Mouse (Mus musculus) retina, adult 2 months (tissue): Measurements from ENCODE around the gene 9130213A22Rik.

Source experiments
- DNase-seq: peaks from one replicate; pipeline ENCODE4 v3.0.0-alpha.2; 2012; ENCODE audit warnings: low read depth, low spot score

Gene 9130213A22Rik

DNA sequence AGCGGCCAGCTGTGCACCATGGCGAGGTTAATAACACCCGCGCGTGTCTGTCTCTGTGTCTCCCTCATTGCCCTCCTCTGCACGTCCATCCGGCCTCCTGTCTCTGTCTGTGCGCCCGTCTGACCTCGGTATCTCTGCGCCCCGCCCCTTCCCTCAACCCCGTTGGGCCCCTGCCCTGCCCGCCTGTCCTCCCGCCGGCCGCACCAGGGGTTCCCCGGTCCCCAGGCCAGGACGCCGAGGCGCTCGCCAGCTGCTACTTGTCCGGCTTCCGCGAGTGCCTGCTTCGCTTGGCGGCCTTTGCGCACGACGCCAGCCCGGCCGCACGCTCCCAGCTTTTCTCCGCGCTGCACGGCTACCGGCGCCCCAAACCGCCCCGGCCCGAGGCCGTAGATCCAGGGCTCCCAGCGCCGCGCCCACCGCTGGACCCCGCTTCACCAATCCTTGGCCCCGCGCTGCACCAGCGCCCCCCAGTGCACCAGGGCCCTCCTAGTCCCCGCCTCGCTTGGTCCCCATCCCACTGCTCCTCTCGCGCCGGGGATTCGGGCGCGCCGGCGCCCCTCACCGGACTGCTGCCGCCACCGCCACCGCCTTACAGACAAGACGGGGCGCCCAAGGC, at the start of gene 9130213A22Rik:
Gene 9130213A22Rik, minus strand, starts transcription at position 254 of the 616 bp plus-strand sequence.
- DNase-seq: no peak

DNA sequence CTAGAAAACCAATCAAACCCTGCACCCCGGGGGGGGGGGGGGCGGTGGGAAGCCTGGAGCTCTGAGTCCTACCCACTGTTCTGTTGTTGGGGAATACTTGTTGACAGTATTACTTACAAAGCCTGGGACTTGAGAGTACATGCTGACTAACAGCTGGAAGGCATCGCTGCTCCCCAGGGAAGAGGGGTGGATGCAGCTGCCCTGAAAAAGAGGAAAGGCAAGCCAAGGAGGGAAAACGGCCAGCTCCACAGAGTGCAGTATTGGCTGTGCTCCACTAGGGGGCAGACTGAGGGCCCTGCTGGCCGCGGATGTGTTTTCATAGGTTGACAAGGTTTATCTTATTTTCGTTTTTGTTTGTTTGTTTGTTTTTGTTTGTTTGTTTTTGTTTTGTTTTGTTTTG, 49.2 kb upstream of the 9130213A22Rik start:
- DNase-seq: peak; percentile 18

DNA sequence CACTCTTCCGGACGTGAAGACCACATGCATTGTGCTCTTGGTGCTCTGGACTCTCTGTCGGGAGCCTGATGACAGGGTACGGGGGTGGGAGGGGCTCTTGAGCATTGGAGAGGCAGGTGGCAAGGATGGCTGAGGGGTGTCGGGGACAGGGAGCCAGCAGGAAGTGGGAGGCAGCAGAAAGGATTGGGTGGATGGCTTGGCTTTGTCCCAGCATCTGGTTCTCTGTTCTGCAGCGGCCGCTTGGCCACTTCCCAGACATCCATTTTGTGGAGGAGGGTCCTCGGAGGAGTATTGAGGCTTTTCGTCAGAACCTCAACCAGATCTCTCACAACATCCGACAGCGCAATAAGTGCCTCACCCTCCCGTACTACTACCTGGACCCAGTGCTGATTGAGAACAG, 46.9 kb upstream of the 9130213A22Rik start:
- DNase-seq: no peak

DNA sequence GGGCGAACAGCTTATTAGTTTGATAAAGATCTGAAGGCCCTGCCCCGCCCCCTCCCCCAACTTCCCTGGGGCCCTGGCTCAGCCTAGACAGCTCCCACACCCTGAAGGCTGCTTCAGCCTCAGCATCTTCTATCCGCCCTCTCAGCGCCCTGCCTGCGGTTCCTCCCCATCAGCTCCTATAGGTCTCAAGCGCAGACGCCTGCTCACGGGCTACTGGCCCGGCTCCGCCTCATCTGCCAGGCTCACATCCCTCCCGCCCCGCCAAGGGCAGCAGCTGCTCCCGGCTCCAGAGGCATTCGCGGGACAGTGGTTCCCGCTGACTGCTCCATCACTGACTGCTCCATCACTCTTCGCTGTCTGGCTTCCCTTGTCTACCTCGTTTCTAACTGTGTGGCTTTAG, 34.4 kb upstream of the 9130213A22Rik start, which contains the start of gene Alox12b:
Gene Alox12b, plus strand, starts transcription at position 190 of the 400 bp plus-strand sequence.
- DNase-seq: no peak

DNA sequence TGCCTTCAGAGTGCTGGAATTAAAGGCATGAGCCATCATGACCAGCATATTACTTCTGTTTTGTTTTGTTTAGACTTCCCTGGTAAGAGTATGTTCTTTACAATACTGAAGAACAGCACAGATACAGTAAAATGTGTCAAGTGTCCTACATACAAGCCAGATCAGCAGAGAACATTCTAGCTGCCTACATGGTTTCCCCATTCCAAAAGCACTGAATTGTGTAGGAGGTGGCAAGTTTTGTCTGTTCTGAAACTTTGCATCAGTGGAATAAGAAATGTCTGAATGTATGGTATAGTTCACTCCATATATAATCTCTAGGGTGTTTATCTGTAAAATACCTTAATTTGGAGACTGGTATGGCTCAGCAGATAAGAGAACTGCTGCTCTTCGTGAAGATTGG, 33.0 kb upstream of the 9130213A22Rik start:
- no peak for DNase-seq

DNA sequence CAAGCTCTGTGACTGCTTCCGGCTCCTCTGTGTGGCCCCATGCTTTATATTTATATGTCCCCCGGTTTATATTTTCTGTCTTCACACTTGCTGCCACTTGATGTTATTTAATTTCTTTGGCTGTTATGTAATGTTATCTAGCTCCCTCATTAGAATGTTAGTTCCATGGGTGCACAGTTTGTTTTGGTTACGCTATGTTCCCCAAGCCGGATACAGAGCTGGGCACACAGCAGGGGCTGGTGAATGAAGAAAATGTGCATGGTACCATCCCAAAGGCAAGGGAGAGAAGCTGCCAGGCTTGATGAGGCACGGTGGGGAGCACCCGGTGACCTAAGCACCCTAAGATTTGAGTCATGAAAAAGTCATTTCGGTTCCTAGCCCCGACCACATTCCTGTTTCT, 31.4 kb upstream of the 9130213A22Rik start:
- no peak for DNase-seq

DNA sequence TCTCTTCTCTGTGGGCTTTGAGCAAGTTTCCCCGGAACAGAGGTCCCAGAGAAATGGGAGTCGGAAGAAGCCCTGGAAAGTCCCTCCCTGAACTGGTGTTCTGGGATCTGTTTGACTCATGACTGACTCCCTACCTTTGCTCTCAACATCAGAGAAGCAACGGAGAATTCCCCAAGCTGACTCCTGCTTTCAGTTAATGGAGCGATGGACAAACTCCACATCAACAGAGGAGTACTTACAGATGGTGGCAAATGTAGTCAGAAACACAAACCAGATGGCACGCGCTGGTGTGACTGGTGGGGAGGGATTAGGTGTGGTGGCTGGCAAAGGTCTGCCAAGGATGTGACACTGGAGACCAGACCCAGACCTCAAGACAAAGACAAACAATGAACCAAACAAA, 28.6 kb upstream of the 9130213A22Rik start:
- DNase-seq: no peak

DNA sequence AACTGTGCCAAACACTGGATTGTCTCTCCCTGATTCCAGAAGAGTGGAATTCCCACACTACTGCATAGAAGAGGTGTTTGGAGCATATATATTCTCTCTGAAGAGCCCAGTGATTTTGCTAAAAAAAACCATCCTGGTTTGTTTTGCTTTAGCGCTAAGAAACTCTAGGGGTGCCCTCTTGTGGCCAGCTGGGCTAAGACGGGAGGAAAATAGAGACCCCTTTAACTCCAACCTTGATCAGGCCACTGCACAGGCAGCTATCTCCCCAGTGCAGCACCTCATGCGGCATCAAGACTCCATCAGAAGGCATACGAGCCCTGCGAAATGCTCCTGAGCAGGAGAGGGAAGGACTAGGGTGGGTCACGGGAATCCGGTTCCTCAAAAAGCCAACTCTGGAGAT, 28.1 kb upstream of the 9130213A22Rik start:
- peak; percentile 18 for DNase-seq

DNA sequence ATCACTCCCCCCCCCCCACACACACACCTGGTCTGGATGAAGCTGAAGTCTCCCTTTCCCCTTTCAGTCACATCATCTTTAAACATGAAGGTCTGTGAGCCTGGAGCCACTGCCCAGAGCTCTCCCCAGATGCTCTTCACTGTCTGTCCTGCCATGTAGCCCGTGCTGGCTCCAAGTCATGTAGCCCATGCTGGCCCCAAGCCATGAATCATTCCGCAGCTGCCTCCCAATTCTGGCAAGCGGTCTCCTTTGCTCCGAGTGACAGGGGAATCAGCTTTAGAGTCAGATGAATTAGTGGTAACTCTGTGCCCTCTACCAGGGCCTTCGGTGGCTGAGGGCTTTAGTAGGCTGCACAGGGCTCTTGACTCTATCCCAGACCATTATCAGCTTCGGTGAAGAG, 27.3 kb upstream of the 9130213A22Rik start:
- DNase-seq: no peak

DNA sequence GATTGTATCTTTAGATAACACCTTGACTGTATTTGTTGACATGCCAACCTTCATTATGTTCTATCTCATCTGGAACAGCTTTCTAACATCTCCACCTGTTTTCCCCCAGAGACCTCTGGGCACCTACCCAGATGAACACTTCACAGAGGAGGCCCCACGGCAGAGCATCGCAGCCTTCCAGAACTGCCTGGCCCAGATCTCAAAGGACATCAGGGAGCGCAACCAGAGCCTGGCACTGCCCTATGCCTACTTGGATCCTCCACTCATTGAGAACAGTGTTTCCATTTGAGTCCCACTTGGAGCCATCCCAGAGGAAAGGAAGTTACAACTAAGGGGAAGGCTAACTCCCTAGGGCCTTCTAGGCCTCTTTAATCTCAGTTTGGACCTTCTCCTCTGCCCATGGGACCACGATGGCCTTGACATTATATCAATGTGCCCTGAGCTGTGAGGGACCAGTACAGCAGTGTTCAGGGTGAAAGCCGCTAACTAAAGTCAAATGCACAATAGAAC, 26.1 kb upstream of the 9130213A22Rik start:
- DNase-seq: no peak

DNA sequence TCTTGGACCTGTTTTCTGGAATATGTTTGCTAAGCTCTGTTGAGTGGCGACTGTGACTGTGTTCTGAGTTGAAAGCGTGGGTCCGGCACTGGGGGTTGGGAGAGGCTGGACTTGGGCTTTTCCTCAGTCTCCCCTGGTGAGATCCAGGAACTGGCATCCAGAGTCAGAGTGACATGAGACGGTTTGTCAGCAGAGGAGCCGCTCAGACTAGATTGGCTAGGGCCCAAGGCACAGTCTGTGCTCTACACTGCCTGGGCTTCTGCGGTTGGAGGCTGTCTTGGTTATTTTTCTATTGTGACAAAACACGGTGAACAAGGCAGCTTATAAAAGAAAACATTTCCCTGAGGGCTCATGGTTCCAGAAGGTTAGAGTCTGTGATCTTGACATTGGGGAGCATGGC, 25.2 kb upstream of the 9130213A22Rik start:
- DNase-seq: no peak

DNA sequence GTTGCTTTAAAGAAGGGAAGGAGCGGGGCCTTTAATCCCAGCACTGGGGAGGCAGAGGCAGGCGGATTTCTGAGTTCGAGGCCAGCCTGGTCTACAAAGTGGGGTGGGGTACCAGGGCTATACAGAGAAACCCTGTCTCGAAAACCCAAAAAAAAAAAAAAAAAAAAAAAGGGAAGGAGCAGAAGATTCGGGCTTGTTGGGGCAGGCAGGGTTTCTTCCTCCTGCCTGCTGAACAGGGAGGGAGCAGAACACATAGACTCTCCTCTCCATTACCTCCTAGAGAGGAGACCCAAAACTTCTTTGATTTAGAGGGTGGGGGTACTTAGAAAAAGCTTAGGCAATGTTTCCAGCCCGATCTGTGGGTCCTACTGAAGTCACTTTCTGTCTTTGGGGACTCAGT, 13.0 kb upstream of the 9130213A22Rik start:
- DNase-seq: no peak

DNA sequence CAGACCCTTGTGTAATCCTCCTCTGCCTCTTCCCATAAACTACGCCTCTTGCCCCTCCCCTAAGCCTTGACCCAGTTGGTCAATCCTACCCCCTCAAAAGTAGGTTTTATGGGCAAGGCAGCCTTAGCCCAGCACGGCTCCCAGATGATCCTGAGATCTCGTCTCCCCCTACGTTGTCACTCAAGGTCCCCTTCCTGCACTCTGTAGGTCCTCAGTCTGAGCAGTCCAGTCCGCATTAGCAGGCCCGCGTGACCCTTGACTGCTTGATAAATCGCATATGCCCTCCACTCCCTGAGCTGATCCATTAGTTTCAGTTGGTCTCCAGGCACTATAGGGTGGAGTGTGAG, 12.2 kb upstream of the 9130213A22Rik start:
- no peak for DNase-seq

DNA sequence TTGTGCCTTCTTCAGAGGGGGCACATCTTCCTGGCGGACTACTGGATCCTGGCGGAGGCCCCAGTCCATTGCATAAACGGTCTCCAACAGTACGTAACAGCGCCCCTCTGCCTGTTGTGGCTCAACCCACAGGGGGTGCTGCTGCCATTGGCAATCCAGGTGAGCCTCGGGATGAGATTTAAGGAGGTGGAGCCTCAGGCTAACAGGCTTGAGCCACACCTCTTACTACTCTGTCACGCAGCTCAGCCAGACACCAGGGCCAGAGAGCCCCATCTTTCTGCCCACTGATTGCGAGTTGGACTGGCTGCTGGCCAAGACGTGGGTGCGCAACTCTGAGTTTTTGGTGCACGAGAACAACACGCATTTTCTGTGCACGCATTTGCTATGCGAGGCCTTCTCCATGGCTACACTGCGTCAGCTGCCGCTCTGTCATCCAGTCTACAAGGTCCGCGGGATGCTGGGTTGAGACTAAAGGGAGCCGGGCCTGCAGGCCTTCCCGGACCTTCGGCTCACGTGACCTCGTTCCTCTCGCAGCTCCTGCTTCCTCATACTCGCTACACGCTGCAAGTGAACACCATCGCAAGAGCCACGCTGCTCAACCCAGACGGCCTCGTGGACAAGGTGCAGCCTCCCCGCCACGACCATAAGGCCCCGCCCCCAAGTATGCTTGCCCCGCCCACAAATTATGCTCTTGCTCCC, 11.7 kb upstream of the 9130213A22Rik start:
- no peak for DNase-seq

DNA sequence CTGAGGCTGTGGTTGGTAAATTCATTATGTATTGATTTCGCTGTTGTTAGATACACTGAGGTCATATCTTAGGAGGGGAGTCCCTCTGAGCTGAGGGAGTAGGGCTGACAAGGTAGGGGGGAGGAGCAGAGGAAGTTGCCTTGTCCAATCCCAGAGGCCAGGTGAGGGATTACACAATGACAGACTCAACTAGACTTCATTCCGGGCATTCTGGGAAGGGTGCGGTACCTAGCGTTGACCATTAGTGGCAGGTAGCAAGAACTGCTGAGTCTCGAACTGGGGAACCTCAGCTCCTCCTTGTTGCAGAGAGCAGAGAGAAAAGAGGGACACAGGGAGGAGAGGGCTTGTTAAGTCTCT, 11.2 kb upstream of the 9130213A22Rik start:
- no peak for DNase-seq

DNA sequence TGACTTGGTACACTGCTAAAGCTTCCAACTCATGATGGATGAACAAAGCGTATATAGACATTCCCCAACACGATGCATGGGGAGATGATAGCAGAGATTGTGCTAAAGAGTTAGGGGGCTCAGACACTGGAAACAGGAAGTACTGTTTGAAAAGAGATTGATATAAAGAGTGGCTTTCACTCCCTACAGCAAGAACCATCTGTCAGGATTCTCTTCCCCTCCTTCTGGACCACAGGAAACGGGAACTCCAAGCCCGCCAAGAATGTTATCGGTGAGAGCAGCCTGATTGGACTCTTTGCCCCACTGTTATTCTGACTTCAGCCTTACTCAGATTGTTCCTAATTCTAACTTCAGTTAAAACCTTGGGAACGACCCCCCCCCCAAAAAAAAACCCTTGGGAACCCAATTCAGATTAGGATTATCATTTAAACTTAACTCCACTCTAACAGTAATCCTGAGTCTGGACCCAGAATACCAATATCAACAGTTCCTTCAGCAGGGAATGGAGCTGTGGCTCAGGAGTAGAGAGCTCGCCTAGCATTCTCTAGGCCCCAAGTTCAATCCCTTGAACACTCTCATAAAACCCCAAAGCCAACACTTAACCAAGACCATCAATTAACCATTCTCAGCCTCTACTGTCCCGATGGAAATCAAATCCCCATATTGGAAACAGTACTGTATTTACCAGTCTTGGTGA, 6.2 kb upstream of the 9130213A22Rik start:
- DNase-seq: no peak

DNA sequence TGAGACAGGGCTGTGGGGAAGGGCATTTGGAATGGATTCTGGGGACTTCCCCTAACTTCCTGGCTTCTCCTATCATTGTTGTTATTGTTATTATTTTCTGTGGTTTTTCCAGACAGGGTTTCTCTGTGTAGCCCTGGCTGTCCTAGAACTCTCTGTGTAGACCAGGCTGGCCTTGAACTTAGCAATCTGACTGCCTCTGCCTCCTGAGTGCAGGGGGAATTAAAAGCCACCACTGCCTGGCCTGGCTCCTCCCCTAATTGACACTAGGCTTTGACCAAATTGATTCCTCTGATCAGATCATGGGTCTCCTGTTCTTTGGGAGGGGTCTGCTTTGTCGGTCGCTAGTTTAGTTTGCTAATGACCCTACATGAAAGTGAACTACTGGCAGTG, 4.3 kb upstream of the 9130213A22Rik start:
- no peak for DNase-seq

DNA sequence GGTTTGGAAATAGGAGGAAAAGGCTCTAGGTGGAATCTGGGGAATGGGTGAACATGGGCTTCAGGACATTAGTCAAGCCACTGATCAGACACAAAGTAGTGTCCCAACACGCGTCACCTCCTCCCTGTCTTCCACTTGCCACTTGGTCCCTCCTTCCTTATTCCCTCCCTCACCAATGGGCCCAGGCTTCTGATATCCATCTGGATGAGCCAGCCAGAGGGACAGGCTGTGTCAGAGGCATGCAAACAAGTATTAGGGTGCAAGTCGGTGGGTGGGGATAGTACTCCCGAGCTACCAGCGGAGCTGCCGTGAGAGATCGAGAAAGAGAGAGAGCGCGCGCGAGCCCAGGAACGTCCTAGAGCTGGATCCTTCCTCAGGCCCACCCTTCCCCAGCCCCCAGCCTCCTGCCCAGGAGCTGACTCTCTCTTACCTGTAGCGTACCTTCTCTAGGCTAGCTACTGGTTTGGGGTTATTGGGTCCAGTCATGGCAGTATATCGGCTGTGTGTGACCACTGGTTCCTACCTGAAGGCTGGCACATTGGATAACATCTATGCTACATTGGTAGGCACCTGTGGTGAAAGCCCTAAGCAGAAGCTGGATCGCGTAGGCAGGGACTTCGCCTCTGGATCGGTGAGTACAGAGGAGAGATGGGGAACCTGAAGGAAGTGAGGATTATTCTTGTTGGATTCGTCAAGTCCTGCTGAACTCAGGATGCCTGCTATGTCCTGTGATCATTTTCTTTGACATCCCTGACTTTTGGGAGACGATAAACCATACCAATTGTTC, 3.7 kb upstream of the 9130213A22Rik start:
- DNase-seq: no peak

DNA sequence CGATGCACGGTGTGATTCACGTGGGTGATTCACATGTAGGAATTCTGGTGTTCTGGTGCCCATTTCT, 3.3 kb upstream of the 9130213A22Rik start, which contains the start of gene Aloxe3:
Gene Aloxe3, plus strand, starts transcription at position 45 of the 67 bp plus-strand sequence.
- DNase-seq: no peak

DNA sequence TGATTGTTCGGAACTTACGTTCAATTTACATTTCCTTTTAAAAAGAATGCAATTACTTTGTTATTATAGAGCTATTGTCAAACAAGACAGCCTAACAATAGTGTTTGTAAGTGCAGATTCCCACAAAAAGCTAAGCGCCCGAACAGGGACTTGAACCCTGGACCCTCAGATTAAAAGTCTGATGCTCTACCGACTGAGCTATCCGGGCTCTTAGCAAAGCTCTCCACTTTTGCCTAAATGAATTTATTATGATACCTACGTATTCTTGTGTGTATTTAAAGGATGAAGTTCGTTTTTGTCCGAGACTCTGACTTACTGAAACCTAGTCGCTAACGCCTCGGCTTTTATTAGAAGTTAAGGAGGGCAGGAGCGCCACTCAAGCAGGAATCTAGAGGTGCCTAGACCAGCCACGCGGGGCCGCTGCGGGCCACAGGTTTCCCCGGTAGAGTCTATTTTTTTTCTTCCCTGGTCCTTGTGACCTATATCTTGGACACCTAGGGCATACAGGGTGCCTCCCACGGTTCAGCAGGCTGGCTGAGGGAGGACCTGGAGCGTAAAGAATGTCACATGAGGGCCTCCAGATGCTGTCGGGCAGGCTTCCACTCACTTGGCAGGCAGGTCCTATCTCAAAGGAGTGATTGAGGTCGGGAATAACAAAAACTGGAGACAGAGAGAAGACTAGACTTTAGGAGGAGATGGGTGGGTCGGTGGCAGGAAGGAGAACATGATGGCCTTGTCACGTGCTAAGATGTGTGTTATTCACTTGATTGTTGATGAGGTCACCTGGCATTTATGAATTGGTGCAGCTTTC, 2.9 kb upstream of the 9130213A22Rik start:
- peak; percentile 78 for DNase-seq

DNA sequence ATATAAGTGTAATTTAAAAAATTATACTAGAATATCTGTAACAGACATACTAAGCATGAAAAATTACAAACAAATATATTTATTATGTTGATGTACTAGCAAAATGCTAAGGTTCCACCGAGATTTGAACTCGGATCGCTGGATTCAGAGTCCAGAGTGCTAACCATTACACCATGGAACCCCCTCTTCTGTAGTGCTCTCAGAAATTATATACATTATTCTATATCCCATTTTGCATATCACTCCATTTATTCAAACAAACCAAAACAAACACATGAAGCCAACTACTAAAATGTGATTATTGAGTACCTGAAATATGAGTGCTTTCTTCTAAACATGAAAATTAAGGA, 2.1 kb upstream of the 9130213A22Rik start:
- no peak for DNase-seq
